Mouse (Mus musculus): ENCODE measurements at regions not wholly inside any gene's neighbourhood (a gene's known extent, or its start where the extent isn't known, plus 50 kb on each side); places are given as distances from the start of the nearest gene placed in this dataset.

- TF ChIP-seq CHD2 (IDR thresholded peaks at IDR 0.05; ENCODE audit: low read depth, low read length), result no peak
- TF ChIP-seq HCFC1 (IDR thresholded peaks at IDR 0.05; ENCODE audit: borderline replicate concordance, insufficient read depth, low read length), result no peak
- no peak for TF ChIP-seq MAFK (IDR thresholded peaks at IDR 0.05; ENCODE audit: insufficient read depth, low read depth, low read length)
- no peak for TF ChIP-seq ZC3H11A (IDR thresholded peaks at IDR 0.05; ENCODE audit: borderline replicate concordance, low read depth, low read length)
Measured at GRCm38 (mm10) chr15:13367291-13367954, 193.9 kb upstream of the Cdh6 start.
